Mouse (Mus musculus): ENCODE results near the gene Gm20388. TPM values are rescaled to one million over a fixed set of nuclear protein-coding genes. Genes with fewer than 3 reads are reported as not detected.

Gene Gm20388
- polyA plus RNA-seq, 1 experiment from 2014 or later = not detected

- peak; percentile 54; the same call in 1 of the 2 replicates for ATAC-seq (ENCODE audit: low FRiP score, low TSS enrichment)
- peak; percentile 37 for DNase-seq (ENCODE audit: low spot score)
- Histone ChIP-seq H3K36me3 (ENCODE audit: control insufficient read depth, insufficient read depth, low read length) (0 out of 2 replicates have a peak, but pooled peaks cover 5% of the 10 kb centered on the region), H3K9ac (ENCODE audit: low read length) (no peak overlapping the region), H3K4me2 (replicated peaks; ENCODE audit: low read depth) (0 out of 2 replicates have a peak overlapping the region, but pooled peaks have one; percentile 1), H3K27ac (replicated peaks) (peak overlapping the region; percentile 50), H3K9me3 (ENCODE audit: control insufficient read depth, low read length) (no peaks in the 10 kb centered on the region), H3K27me3 (ENCODE audit: control insufficient read depth, insufficient read depth, low read length) (no peaks in the 10 kb centered on the region), H3K4me3 (ENCODE audit: low read depth, low read length) (no peak overlapping the region), H3K4me1 (replicated peaks; ENCODE audit: control insufficient read depth, insufficient read depth) (peaks cover 14% of the 10 kb centered on the region; the same call in 1 of the 2 replicates)
- 34% methylated on average over 11 of the region's 11 CpGs for WGBS
- TF ChIP-seq CTCF (IDR thresholded peaks at IDR 0.05; ENCODE audit: low read depth) = no peak
- no peak for TF ChIP-seq EP300 (optimal IDR thresholded peaks at IDR 0.05)
These were observed 3007.1 kb downstream of the Gm20388 start for GRCm38 (mm10) chr8:122917531-122918392.

GRCm38 (mm10) chr8:122918438-122919107 lies 3007.9 kb downstream of the Gm20388 start:
- WGBS = 66% methylated on average over 7 of the region's 7 CpGs
- H3K27ac ChIP-seq (replicated peaks) = peak overlapping the region; percentile 50

GRCm38 (mm10) chr8:122920890-122921289 lies 3010.2 kb downstream of the Gm20388 start:
- TF ChIP-seq EP300 (optimal IDR thresholded peaks at IDR 0.05) (no peak), CTCF (IDR thresholded peaks at IDR 0.05; ENCODE audit: low read depth) (no peak)
- DNase-seq (ENCODE audit: low spot score) = no peak

More at GRCm38 (mm10) chr8:122918438-122919107, 3007.9 kb downstream of the Gm20388 start:
- TF ChIP-seq EP300 (optimal IDR thresholded peaks at IDR 0.05) (no peak), CTCF (IDR thresholded peaks at IDR 0.05; ENCODE audit: low read depth) (no peak)
- Histone ChIP-seq H3K4me2 (replicated peaks; ENCODE audit: low read depth) (no peak overlapping the region), H3K36me3 (ENCODE audit: control insufficient read depth, insufficient read depth, low read length) (0 out of 2 replicates have a peak, but pooled peaks cover 2% of the 10 kb centered on the region), H3K4me1 (replicated peaks; ENCODE audit: control insufficient read depth, insufficient read depth) (peaks cover 14% of the 10 kb centered on the region; the same call in 1 of the 2 replicates), H3K9me3 (ENCODE audit: control insufficient read depth, low read length) (no peaks in the 10 kb centered on the region), H3K27me3 (ENCODE audit: control insufficient read depth, insufficient read depth, low read length) (no peaks in the 10 kb centered on the region), H3K9ac (ENCODE audit: low read length) (no peak overlapping the region), H3K4me3 (ENCODE audit: low read depth, low read length) (no peak overlapping the region)
- ATAC-seq (ENCODE audit: low FRiP score, low TSS enrichment) (no peak), DNase-seq (ENCODE audit: low spot score) (no peak)

GRCm38 (mm10) chr8:122922945-122923344 lies 3012.3 kb downstream of the Gm20388 start:
- no peak for TF ChIP-seq EP300 (optimal IDR thresholded peaks at IDR 0.05)
- no peak for TF ChIP-seq CTCF (IDR thresholded peaks at IDR 0.05; ENCODE audit: low read depth)
- Histone ChIP-seq H3K9me3 (ENCODE audit: control insufficient read depth, low read length) (no peaks in the 10 kb centered on the region), H3K4me3 (ENCODE audit: low read depth, low read length) (no peak overlapping the region), H3K4me1 (replicated peaks; ENCODE audit: control insufficient read depth, insufficient read depth) (peaks cover 10% of the 10 kb centered on the region; the same call in 1 of the 2 replicates), H3K27me3 (ENCODE audit: control insufficient read depth, insufficient read depth, low read length) (no peaks in the 10 kb centered on the region), H3K27ac (replicated peaks) (no peak overlapping the region), H3K9ac (ENCODE audit: low read length) (no peak overlapping the region), H3K36me3 (ENCODE audit: control insufficient read depth, insufficient read depth, low read length) (no peaks in the 10 kb centered on the region), H3K4me2 (replicated peaks; ENCODE audit: low read depth) (no peak overlapping the region)
- ATAC-seq (ENCODE audit: low FRiP score, low TSS enrichment) (no peak), DNase-seq (ENCODE audit: low spot score) (no peak)
- WGBS = 72% methylated on average over 3 of the region's 3 CpGs

More at GRCm38 (mm10) chr8:122920890-122921289, 3010.2 kb downstream of the Gm20388 start:
- ATAC-seq (ENCODE audit: low FRiP score, low TSS enrichment) = no peak
- WGBS = 85% methylated on average over 7 of the region's 7 CpGs
- Histone ChIP-seq H3K9ac (ENCODE audit: low read length) (no peak overlapping the region), H3K4me3 (ENCODE audit: low read depth, low read length) (no peak overlapping the region), H3K4me1 (replicated peaks; ENCODE audit: control insufficient read depth, insufficient read depth) (peaks cover 17% of the 10 kb centered on the region; the same call in 1 of the 2 replicates), H3K4me2 (replicated peaks; ENCODE audit: low read depth) (no peak overlapping the region), H3K27ac (replicated peaks) (no peak overlapping the region), H3K36me3 (ENCODE audit: control insufficient read depth, insufficient read depth, low read length) (no peaks in the 10 kb centered on the region), H3K9me3 (ENCODE audit: control insufficient read depth, low read length) (no peaks in the 10 kb centered on the region), H3K27me3 (ENCODE audit: control insufficient read depth, insufficient read depth, low read length) (no peaks in the 10 kb centered on the region)

GRCm38 (mm10) chr8:122923431-122924090 lies 3012.9 kb downstream of the Gm20388 start:
- WGBS = 41% methylated on average over 7 of the region's 7 CpGs
- DNase-seq (ENCODE audit: low spot score) = no peak
- Histone ChIP-seq H3K4me3 (ENCODE audit: low read depth, low read length) (no peak overlapping the region), H3K4me1 (replicated peaks; ENCODE audit: control insufficient read depth, insufficient read depth) (peaks cover 5% of the 10 kb centered on the region; the same call in 1 of the 2 replicates), H3K4me2 (replicated peaks; ENCODE audit: low read depth) (no peak overlapping the region), H3K9ac (ENCODE audit: low read length) (no peak overlapping the region), H3K9me3 (ENCODE audit: control insufficient read depth, low read length) (no peaks in the 10 kb centered on the region), H3K27ac (replicated peaks) (peak overlapping the region; percentile 58), H3K27me3 (ENCODE audit: control insufficient read depth, insufficient read depth, low read length) (no peaks in the 10 kb centered on the region), H3K36me3 (ENCODE audit: control insufficient read depth, insufficient read depth, low read length) (no peaks in the 10 kb centered on the region)
- ATAC-seq (ENCODE audit: low FRiP score, low TSS enrichment) = peak; percentile 36; the same call in 1 of the 2 replicates
- TF ChIP-seq CTCF (IDR thresholded peaks at IDR 0.05; ENCODE audit: low read depth) (no peak), EP300 (optimal IDR thresholded peaks at IDR 0.05) (no peak)
